Mouse (Mus musculus): ENCODE measurements around the gene Dennd2c.
A peak's percentile ranks its signal among the peaks of the same experiment; 100 is the strongest.

Gene Dennd2c

GRCm38 (mm10) chr3:103102454-103103390 is at the start of gene Dennd2c:
Dennd2c (plus strand) TSS chr3:103102604.
- DNase-seq (ENCODE audit: low spot score in 2 of 2): peak; percentile 80 to 84

GRCm38 (mm10) chr3:103056016-103056595 is 46.3 kb upstream of the Dennd2c start:
- DNase-seq (ENCODE audit: low spot score in 2 of 2): no peak

- DNase-seq (ENCODE audit: low spot score in 2 of 2): peak; percentile 34 to 49
Measured at GRCm38 (mm10) chr3:103057752-103058151, 44.7 kb upstream of the Dennd2c start.

GRCm38 (mm10) chr3:103058207-103059157 is 43.9 kb upstream of the Dennd2c start, which contains the start of gene Nras:
Nras (plus strand) TSS chr3:103058285.
- peak; percentile 95 to 96 for DNase-seq (ENCODE audit: low spot score in 2 of 2)

GRCm38 (mm10) chr3:103066927-103067326 is 35.5 kb upstream of the Dennd2c start:
- DNase-seq (ENCODE audit: low spot score in 2 of 2): no peak

- no peak for DNase-seq (ENCODE audit: low spot score in 2 of 2)
Measured at GRCm38 (mm10) chr3:103068971-103069370, 33.4 kb upstream of the Dennd2c start.

GRCm38 (mm10) chr3:103073771-103074170 is 28.6 kb upstream of the Dennd2c start, which contains the start of gene Ampd1:
Ampd1 (plus strand) TSS chr3:103074014.
- DNase-seq (ENCODE audit: low spot score in 2 of 2): no peak

GRCm38 (mm10) chr3:103075871-103076270 is 26.5 kb upstream of the Dennd2c start:
- no peak for DNase-seq (ENCODE audit: low spot score in 2 of 2)

- DNase-seq (ENCODE audit: low spot score in 2 of 2): no peak
Measured at GRCm38 (mm10) chr3:103076476-103076875, 25.9 kb upstream of the Dennd2c start.

GRCm38 (mm10) chr3:103079301-103079700 is 23.1 kb upstream of the Dennd2c start:
- DNase-seq (ENCODE audit: low spot score in 2 of 2): peak; percentile 32 to 50

GRCm38 (mm10) chr3:103081051-103081450 is 21.4 kb upstream of the Dennd2c start:
- no peak for DNase-seq (ENCODE audit: low spot score in 2 of 2)

- no peak for DNase-seq (ENCODE audit: low spot score in 2 of 2)
Measured at GRCm38 (mm10) chr3:103081861-103082453, 20.4 kb upstream of the Dennd2c start.

- DNase-seq (ENCODE audit: low spot score in 2 of 2): no peak
Measured at GRCm38 (mm10) chr3:103082761-103083160, 19.6 kb upstream of the Dennd2c start.

- no peak for DNase-seq (ENCODE audit: low spot score in 2 of 2)
Measured at GRCm38 (mm10) chr3:103085986-103086385, 16.4 kb upstream of the Dennd2c start.

GRCm38 (mm10) chr3:103091753-103092152 is 10.7 kb upstream of the Dennd2c start:
- no peak for DNase-seq (ENCODE audit: low spot score in 2 of 2)

GRCm38 (mm10) chr3:103098662-103099061 is 3.7 kb upstream of the Dennd2c start:
- DNase-seq (ENCODE audit: low spot score in 2 of 2): no peak

GRCm38 (mm10) chr3:103099667-103100066 is 2.7 kb upstream of the Dennd2c start:
- no peak for DNase-seq (ENCODE audit: low spot score in 2 of 2)

- no peak for DNase-seq (ENCODE audit: low spot score in 2 of 2)
Measured at GRCm38 (mm10) chr3:103100735-103101134, 1.7 kb upstream of the Dennd2c start.

GRCm38 (mm10) chr3:103101194-103101593 is 1.2 kb upstream of the Dennd2c start:
- DNase-seq (ENCODE audit: low spot score in 2 of 2): no peak

GRCm38 (mm10) chr3:103101909-103102308 is 495 bp upstream of the Dennd2c start:
- DNase-seq (ENCODE audit: low spot score in 2 of 2): no peak

- no peak for DNase-seq (ENCODE audit: low spot score in 2 of 2)
Measured at GRCm38 (mm10) chr3:103107565-103108240, 5.3 kb downstream of the Dennd2c start.
